In genomic region chr14:105732221-105733012, GRCm38 (mm10) we compare ENCODE assay signal across 8 mouse cellular contexts.
DNase-seq lines count a peak whose midpoint lies in the region; ATAC-seq and TF ChIP-seq lines count a peak whose summit lies in the region.

No protein-coding gene starts in this region.

- intact Hi-C loops in gastrocnemius, adult 2 months (cut with DNase I), result loop anchor here (1.0 to 10.0 kb wide), 3 partner anchors 165 to 432 kb away; no protein-coding TSS in a partner anchor

- H3K9ac ChIP-seq in hindbrain, embryonic 16.5 days (ENCODE audit: low read depth, low read length), result peak overlapping the region; percentile 65

- H3K36me3 ChIP-seq in hindbrain, embryonic 16.5 days (ENCODE audit: control insufficient read depth, insufficient read depth, low read length), result no peaks in the 10 kb centered on the region
- no peaks in the 10 kb centered on the region for H3K36me3 ChIP-seq in macrophage (ENCODE audit: inconsistent target)

- H3K27ac ChIP-seq in gastrocnemius, adult 2 months, result peak overlapping the region; percentile 93
- peak overlapping the region; percentile 90 for H3K27ac ChIP-seq in hindbrain, embryonic 16.5 days (ENCODE audit: low read depth, low read length)
- peak overlapping the region; percentile 60 for H3K27ac ChIP-seq in macrophage

- peak; percentile 47 to 63 for DNase-seq in adrenal gland, adult 18-20 months (ENCODE audit: low spot score in 2 of 2)
- peak; percentile 81 to 83 for DNase-seq in cerebellum, postnatal 36 days
- DNase-seq in gastrocnemius, adult 2 months, result peak; percentile 81
- DNase-seq in left cerebral cortex, adult 8-10 months (ENCODE audit: low spot score in 2 of 2), result peak; percentile 67 to 86
- peak; percentile 90 for DNase-seq in right cerebral cortex, adult 18-20 months
- DNase-seq in urinary bladder, postnatal 36 days (ENCODE audit: low spot score in 2 of 2), result peak; percentile 53 to 72

- under 1% methylated on average over 13 of the region's 13 CpGs for WGBS in hindbrain, embryonic 16.5 days
- WGBS in macrophage (ENCODE audit: missing documents), result 6% methylated on average over 11 of the region's 13 CpGs

- no peaks in the 10 kb centered on the region for H3K27me3 ChIP-seq in hindbrain, embryonic 16.5 days (replicated peaks; ENCODE audit: control insufficient read depth, insufficient read depth, low read length)

- peak overlapping the region; percentile 71 for H3K4me2 ChIP-seq in hindbrain, embryonic 16.5 days (ENCODE audit: low read length)

- peak overlapping the region; percentile 76 for H3K4me3 ChIP-seq in gastrocnemius, adult 2 months
- H3K4me3 ChIP-seq in hindbrain, embryonic 16.5 days (ENCODE audit: low read length), result peak overlapping the region; percentile 40
- peak overlapping the region; percentile 11 for H3K4me3 ChIP-seq in macrophage (ENCODE audit: inconsistent target)

- H3K9me3 ChIP-seq in hindbrain, embryonic 16.5 days (ENCODE audit: control insufficient read depth, low read length), result no peaks in the 10 kb centered on the region

- peaks cover 19% of the 10 kb centered on the region for H3K4me1 ChIP-seq in hindbrain, embryonic 16.5 days (ENCODE audit: control insufficient read depth, insufficient read depth, low read depth, low read length)

- no peaks in the 10 kb centered on the region for H3K79me2 ChIP-seq in macrophage (ENCODE audit: inconsistent target)

- peak; percentile 95 for ATAC-seq in hindbrain, embryonic 16.5 days

- peak; percentile 45 for TF ChIP-seq CTCF in gastrocnemius, adult 2 months (IDR thresholded peaks at IDR 0.05)

Comparison
In these comparisons a context has a peak if more than half of its experiments do, and no peak if none do; other contexts are left out.
1. Peak in every context shown above with its lines: DNase-seq, ATAC-seq, H3K4me3 ChIP-seq and H3K27ac ChIP-seq.
2. H3K4me3 ChIP-seq: peak in every context shown above with its lines; median percentile 76 in gastrocnemius, adult 2 months; 40 in hindbrain, embryonic 16.5 days; 11 in macrophage.